Mouse (Mus musculus) brain, embryonic 14.5 days (tissue): ENCODE measurements at regions not wholly inside any gene's neighbourhood (a gene's known extent, or its start where the extent isn't known, plus 50 kb on each side); places are given as distances from the start of the nearest gene placed in this dataset.

Source experiments
- CTCF ChIP-seq: fragments of 200-500 bp; IDR thresholded peaks from 2 replicates; pipeline ENCODE4 v1.5.1; 2012; ENCODE audit warnings: inconsistent platforms, mild to moderate bottlenecking, moderate library complexity, borderline replicate concordance; ENCODE audit not compliant: insufficient read depth, insufficient read length; ENCODE audit errors: extremely low read depth
- POLR2A ChIP-seq: fragments of 200-500 bp; IDR thresholded peaks from 2 replicates; pipeline ENCODE4 v1.6.1; 2012; ENCODE audit warnings: mild to moderate bottlenecking, inconsistent platforms, borderline replicate concordance; ENCODE audit not compliant: poor library complexity, insufficient read depth, insufficient read length, severe bottlenecking; ENCODE audit errors: extremely low read depth

DNA sequence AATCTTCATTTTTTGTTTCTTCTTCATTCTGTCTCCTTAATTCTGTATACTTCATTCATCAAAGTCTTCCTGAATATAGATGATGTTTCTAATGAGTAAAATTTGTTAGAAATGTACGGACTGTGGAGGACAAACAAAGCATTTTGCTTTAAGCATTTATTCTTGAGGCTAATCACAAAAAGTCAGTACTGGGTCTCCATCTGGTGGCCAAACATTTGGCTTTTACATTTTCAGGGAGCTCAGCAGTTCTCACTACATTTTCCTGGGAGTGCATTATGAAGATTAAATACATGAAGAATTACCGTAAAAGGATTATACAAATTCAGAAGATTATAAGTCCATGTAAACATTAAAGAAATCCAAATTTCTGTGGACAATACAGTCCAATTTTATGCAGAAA is 123.6 kb upstream of the Apob start:
- peak; percentile 38; the same call in 1 of the 2 replicates for TF ChIP-seq CTCF
- TF ChIP-seq POLR2A, result no peak
